Mouse (Mus musculus) liver, adult 2 months (tissue): ENCODE measurements around the gene Psme2. TPM values are rescaled to one million over a fixed set of nuclear protein-coding genes. Genes with fewer than 3 reads are reported as not detected.

Source experiments
- DNase-seq: peaks from one replicate; pipeline ENCODE4 v3.0.0-alpha.2; 2011; ENCODE audit warnings: low read depth, low spot score; ENCODE audit errors: extremely low read depth
- H3K27ac ChIP-seq: fragments of 200-500 bp; replicated peaks from 2 replicates; pipeline ENCODE4 v1.5.1; 2012; ENCODE audit warnings: low read depth, mild to moderate bottlenecking, control low read depth, inconsistent platforms, low read length; ENCODE audit not compliant: insufficient read depth
- H3K27me3 ChIP-seq: fragments of 200-500 bp; 2 replicates; pipeline ENCODE4 v1.6.1; 2012; ENCODE audit warnings: mild to moderate bottlenecking, moderate library complexity, low read length, inconsistent platforms; ENCODE audit not compliant: control insufficient read depth, insufficient read depth
- H3K36me3 ChIP-seq: fragments of 200-500 bp; 2 replicates; pipeline ENCODE4 v1.6.1; 2012; ENCODE audit warnings: low read length, inconsistent platforms; ENCODE audit not compliant: control insufficient read depth, insufficient read depth
- H3K4me1 ChIP-seq: fragments of 200-500 bp; 2 replicates; pipeline ENCODE4 v1.6.1; 2011; ENCODE audit warnings: low read length; ENCODE audit not compliant: control insufficient read depth, insufficient read depth
- H3K4me3 ChIP-seq: fragments of 200-500 bp; 2 replicates; pipeline ENCODE4 v1.5.1; 2011; ENCODE audit warnings: low read depth, mild to moderate bottlenecking, control low read depth, low read length, moderate library complexity; ENCODE audit not compliant: insufficient read depth
- H3K79me2 ChIP-seq: fragments of 200-500 bp; 2 replicates; pipeline ENCODE4 v1.6.1; 2012; ENCODE audit warnings: inconsistent platforms, mild to moderate bottlenecking, low read length, moderate library complexity; ENCODE audit not compliant: control insufficient read depth, insufficient read depth
- H3K9ac ChIP-seq: fragments of 200-500 bp; 2 replicates; pipeline ENCODE4 v1.6.1; 2012; ENCODE audit warnings: low read depth, mild to moderate bottlenecking, control low read depth, inconsistent platforms, low read length
- CTCF ChIP-seq: fragments of 200-500 bp; IDR thresholded peaks from 2 replicates; pipeline ENCODE4 v1.5.1; 2011; ENCODE audit warnings: low read depth, low read length, control low read depth
- POLR2A ChIP-seq: fragments of 200-500 bp; IDR thresholded peaks from 2 replicates; pipeline ENCODE4 v1.6.1; 2011; ENCODE audit warnings: low read length, control low read depth; ENCODE audit not compliant: insufficient read depth; ENCODE audit errors: extremely low read depth
- WGBS: fragments of 180-500 bp; shearing (Covaris S2); methylation state at CpG from one replicate; pipeline ENCODE4 v1.1.7; 2018; 5-methylcytosine and 5-hydroxymethylcytosine counted together
- polyA plus RNA-seq: library from polyadenylated mRNA; depleted of rRNA; stranded (reverse); fragments of >200 nt; gene quantifications from 2 replicates; pipeline ENCODE4 v1.2.3, GENCODE M21; 2012
- total RNA-seq: library from RNA; depleted of rRNA; stranded (reverse); fragments of >200 nt; gene quantifications from 2 replicates; pipeline ENCODE4 v1.2.3, GENCODE M21; 2014

The Psme2 gene
- total and polyA plus RNA-seq, 2 experiments = 55.9 to 142 TPM

- under 1% methylated on average over 33 of the region's 33 CpGs for WGBS
- peak; percentile 95 for DNase-seq
- Histone ChIP-seq H3K79me2 (peaks cover 16% of the 10 kb centered on the region; the same call in 1 of the 2 replicates), H3K4me3 (peak within 1 kb of the TSS; percentile 86), H3K9ac (peak within 1 kb of the TSS; percentile 89), H3K36me3 (peaks cover 16% of the 10 kb centered on the region), H3K27me3 (no peaks in the 10 kb centered on the region), H3K4me1 (peaks cover 8% of the 10 kb centered on the region), H3K27ac (peak within 1 kb of the TSS; percentile 98)
- TF ChIP-seq CTCF (no peak), POLR2A (peak; percentile 79)
These were observed 498 bp upstream of the Psme2 start, which contains the start of gene Rnf31 for GRCm38 (mm10) chr14:55591331-55591891. Gene Rnf31 (plus strand): TSS chr14:55591708.

DNA sequence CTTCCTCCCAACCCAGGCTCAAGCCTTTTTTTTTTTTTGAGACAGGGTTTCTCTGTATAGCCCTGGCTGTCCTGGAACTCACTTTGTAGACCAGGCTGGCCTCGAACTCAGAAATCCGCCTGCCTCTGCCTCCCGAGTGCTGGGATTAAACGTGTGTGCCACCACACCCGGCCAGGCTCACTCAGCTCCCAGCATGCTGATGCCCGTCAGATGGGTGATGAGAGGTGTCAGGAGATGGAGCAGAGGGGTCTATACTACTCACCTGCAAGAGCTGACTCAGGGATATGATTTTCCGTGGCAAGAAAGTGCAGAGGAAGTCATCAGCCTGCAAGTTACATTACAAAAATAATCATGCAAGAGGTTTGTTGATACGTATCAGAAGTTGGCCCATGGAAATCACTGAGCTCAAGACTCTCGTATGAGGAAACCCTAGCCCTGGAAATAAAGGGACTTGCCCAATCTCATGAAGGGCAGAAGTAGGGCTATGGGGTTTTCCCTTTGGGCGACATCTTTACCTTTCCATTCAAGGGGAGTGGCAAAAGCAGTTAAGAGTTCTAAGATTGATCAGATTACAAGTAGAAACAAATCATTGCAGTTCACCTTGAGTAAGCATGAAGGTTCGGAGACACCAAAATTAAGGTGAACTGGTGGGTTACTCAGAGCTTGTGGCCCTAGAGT is 1.0 kb downstream of the Psme2 start:
- Histone ChIP-seq H3K36me3 (peaks cover 11% of the 10 kb centered on the region), H3K27me3 (no peaks in the 10 kb centered on the region), H3K9ac (peak overlapping the region; percentile 84), H3K27ac (peak overlapping the region; percentile 75), H3K4me3 (peak overlapping the region; percentile 84), H3K4me1 (peaks cover 15% of the 10 kb centered on the region), H3K79me2 (peaks cover 12% of the 10 kb centered on the region; the same call in 1 of the 2 replicates)
- no peak for DNase-seq
- TF ChIP-seq POLR2A (no peak), CTCF (no peak)
- WGBS = 62% methylated on average over 11 of the region's 11 CpGs

DNA sequence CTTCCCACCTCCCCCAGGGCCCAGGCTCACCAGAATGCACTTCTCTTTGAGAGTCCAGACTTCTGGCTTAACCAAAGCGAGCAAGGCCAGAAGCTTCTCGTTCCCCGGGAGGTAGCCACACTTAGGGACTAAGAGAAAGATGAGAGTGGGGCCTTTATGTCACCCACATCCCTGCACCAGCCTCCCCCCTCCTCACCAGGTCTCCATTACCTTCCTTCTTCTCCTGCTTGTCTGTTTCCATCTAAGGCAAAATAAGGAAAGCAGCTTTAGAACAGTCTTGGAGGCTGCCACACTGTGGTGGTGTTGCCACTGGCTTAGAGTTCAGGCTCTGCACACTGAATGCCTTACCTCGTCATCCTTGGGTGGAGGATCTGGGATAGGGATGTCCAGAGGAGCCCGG is 1.6 kb downstream of the Psme2 start:
- TF ChIP-seq CTCF = no peak
- Histone ChIP-seq H3K4me1 (peaks cover 15% of the 10 kb centered on the region), H3K27ac (no peak overlapping the region), H3K4me3 (no peak overlapping the region), H3K27me3 (no peaks in the 10 kb centered on the region), H3K36me3 (peaks cover 7% of the 10 kb centered on the region), H3K9ac (no peak overlapping the region), H3K79me2 (peaks cover 10% of the 10 kb centered on the region; the same call in 1 of the 2 replicates)
- 93% methylated on average over 5 of the region's 5 CpGs for WGBS
- DNase-seq = no peak

- Histone ChIP-seq H3K27ac (peak overlapping the region; percentile 52), H3K27me3 (no peaks in the 10 kb centered on the region), H3K9ac (no peak overlapping the region), H3K4me1 (peaks cover 8% of the 10 kb centered on the region), H3K4me3 (no peak overlapping the region), H3K79me2 (no peaks in the 10 kb centered on the region; the same call in 1 of the 2 replicates), H3K36me3 (peaks cover 10% of the 10 kb centered on the region)
- TF ChIP-seq POLR2A = no peak
- no peak for TF ChIP-seq CTCF
- WGBS = 80% methylated on average over 2 of the region's 2 CpGs
- DNase-seq = no peak
These were observed 4.8 kb downstream of the Psme2 start for GRCm38 (mm10) chr14:55586149-55586548.

DNA sequence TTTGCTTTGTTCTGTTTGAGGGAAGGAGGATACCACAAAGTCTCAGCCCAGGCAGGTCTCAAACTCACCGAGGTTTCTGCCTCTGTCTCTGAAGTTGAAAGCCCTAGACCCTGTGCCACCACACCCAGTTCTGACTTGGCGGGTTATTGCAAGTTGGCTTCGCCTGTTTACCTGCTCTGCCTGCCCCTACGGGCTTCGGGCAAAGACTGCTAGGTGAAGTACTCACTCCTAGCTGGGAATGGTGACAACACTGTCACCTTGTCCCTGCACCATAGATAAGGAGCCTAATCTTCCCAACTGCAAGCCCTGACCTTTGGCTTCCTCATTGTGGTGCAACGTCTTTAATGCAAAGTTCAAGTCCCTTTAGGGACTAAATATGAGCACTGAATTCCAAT is 5.3 kb downstream of the Psme2 start:
- peak overlapping the region; percentile 52 for H3K27ac ChIP-seq
- H3K4me3 ChIP-seq = no peak overlapping the region
- TF ChIP-seq POLR2A = no peak
- no peak for TF ChIP-seq CTCF
- H3K36me3 ChIP-seq = peaks cover 13% of the 10 kb centered on the region
- no peaks in the 10 kb centered on the region; the same call in 1 of the 2 replicates for H3K79me2 ChIP-seq
- no peak overlapping the region for H3K9ac ChIP-seq
- WGBS = 15% methylated on average over 6 of the region's 6 CpGs
- peak; percentile 91 for DNase-seq
- H3K4me1 ChIP-seq = peaks cover 8% of the 10 kb centered on the region
- H3K27me3 ChIP-seq = no peaks in the 10 kb centered on the region
